Comparison of ENCODE assay signal across 25 mouse cellular contexts in the genomic region with DNA sequence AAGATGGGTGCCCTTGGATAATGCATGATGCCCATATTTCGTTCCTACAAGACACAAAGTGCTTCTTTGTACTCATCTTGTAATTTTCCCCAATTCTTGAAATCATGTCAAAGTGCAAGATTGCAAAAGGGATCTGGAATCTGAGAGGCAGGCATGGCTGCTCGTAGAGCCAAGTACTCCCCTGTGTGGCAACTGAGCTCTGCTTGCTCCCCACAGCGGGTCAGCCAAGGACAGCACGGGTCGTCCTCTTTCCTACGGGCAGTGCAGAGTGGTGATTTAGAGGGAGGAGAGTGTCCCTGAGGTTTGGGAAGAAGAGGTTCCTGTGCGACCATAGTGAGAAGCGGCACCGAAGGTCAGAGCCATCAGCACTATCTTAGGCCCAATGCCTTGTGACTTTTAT.
DNase-seq lines count a peak whose midpoint lies in the region; ATAC-seq and TF ChIP-seq lines count a peak whose summit lies in the region.
"Had no signal": no experiment of that assay in that cellular context is flagged by ENCODE, and none has a peak within 500 bp of the region (broad histone marks: within the 10 kb centered on the region; RNA-seq: fewer than 3 reads in every experiment).

No protein-coding gene starts in this region.

- no peak for TF ChIP-seq POLR2A in liver, adult 2 months (IDR thresholded peaks at IDR 0.05; ENCODE audit: extremely low read depth, insufficient read depth, low read length)
- no peak for TF ChIP-seq POLR2A in thymus, adult 2 months (IDR thresholded peaks at IDR 0.05; ENCODE audit: control insufficient read depth, extremely low read depth, insufficient read depth, low read length, poor library complexity)

- H3K27ac ChIP-seq in gastrocnemius, adult 2 months, result no peak overlapping the region
- no peak overlapping the region for H3K27ac ChIP-seq in liver, adult 2 months (replicated peaks; ENCODE audit: insufficient read depth, low read depth, low read length)
- no peak overlapping the region for H3K27ac ChIP-seq in liver, embryonic 11.5 days (ENCODE audit: low read depth, low read length)
- no peak overlapping the region for H3K27ac ChIP-seq in thymus, adult 2 months (ENCODE audit: control insufficient read depth, insufficient read depth, low read length)
- no peak overlapping the region for H3K27ac ChIP-seq in forebrain, embryonic 16.5 days (ENCODE audit: low read length)
- H3K27ac ChIP-seq: forebrain, embryonic 10.5 days; hindbrain, embryonic 13.5 days; intestine, embryonic 15.5 days; left cerebral cortex, adult 2 months; limb, embryonic 12.5 days; liver, embryonic 15.5 days; macrophage; midbrain, embryonic 10.5 days; stomach, embryonic 15.5 days had no signal

- H3K27me3 ChIP-seq in liver, adult 2 months (ENCODE audit: control insufficient read depth, insufficient read depth, low read length), result no peaks in the 10 kb centered on the region
- H3K27me3 ChIP-seq in liver, embryonic 11.5 days (replicated peaks; ENCODE audit: control insufficient read depth, insufficient read depth, low read length), result no peaks in the 10 kb centered on the region
- H3K27me3 ChIP-seq in thymus, adult 2 months (ENCODE audit: control insufficient read depth, insufficient read depth, low read length), result no peaks in the 10 kb centered on the region
- H3K27me3 ChIP-seq in forebrain, embryonic 16.5 days (replicated peaks; ENCODE audit: control insufficient read depth, insufficient read depth, low read length), result peaks cover 4% of the 10 kb centered on the region; the same call in 1 of the 2 replicates
- H3K27me3 ChIP-seq: intestine, embryonic 15.5 days; limb, embryonic 12.5 days; liver, embryonic 15.5 days; Patski; stomach, embryonic 15.5 days had no signal

- peak; percentile 38 for DNase-seq in gastrocnemius, adult 2 months
- DNase-seq in gastrocnemius, postnatal 4 days (ENCODE audit: low spot score in 2 of 2), result no peak
- peak; percentile 7 for DNase-seq in liver, adult 2 months (ENCODE audit: extremely low read depth, low read depth, low spot score)
- DNase-seq in liver, embryonic 11.5 days (ENCODE audit: low spot score), result no peak
- peak; percentile 73 for DNase-seq in adipocyte (ENCODE audit: low spot score)
- DNase-seq in adrenal gland, postnatal 36 days, result peak; percentile 56 to 81
- DNase-seq in thymus, adult 2 months, result no peak
- DNase-seq: cerebellum, adult 11 months; cerebellum, postnatal 25 days; embryo, embryonic 11 days; gastrocnemius, postnatal 10 days; heart, postnatal 14 days; kidney, postnatal 36 days had no signal

- WGBS in liver, adult 2 months, result 67% methylated on average over 9 of the region's 9 CpGs
- 83% methylated on average over 9 of the region's 9 CpGs for WGBS in liver, embryonic 11.5 days
- 88% methylated on average over 9 of the region's 9 CpGs for WGBS in thymus, adult 2 months
- WGBS in forebrain, embryonic 16.5 days, result 90% methylated on average over 9 of the region's 9 CpGs

- no peak for TF ChIP-seq CTCF in gastrocnemius, adult 2 months (IDR thresholded peaks at IDR 0.05)
- no peak for TF ChIP-seq CTCF in liver, adult 2 months (IDR thresholded peaks at IDR 0.05; ENCODE audit: low read depth, low read length)
- TF ChIP-seq CTCF in thymus, adult 2 months (IDR thresholded peaks at IDR 0.05; ENCODE audit: borderline replicate concordance, control insufficient read depth, extremely low read depth, insufficient read depth, low read length, poor library complexity), result no peak

- H3K4me1 ChIP-seq in liver, adult 2 months (ENCODE audit: control insufficient read depth, insufficient read depth, low read length), result no peaks in the 10 kb centered on the region
- no peaks in the 10 kb centered on the region for H3K4me1 ChIP-seq in liver, embryonic 11.5 days (replicated peaks; ENCODE audit: control insufficient read depth, insufficient read depth, low read length)
- no peaks in the 10 kb centered on the region for H3K4me1 ChIP-seq in thymus, adult 2 months (replicated peaks; ENCODE audit: control insufficient read depth, insufficient read depth, low read length)
- peaks cover 4% of the 10 kb centered on the region for H3K4me1 ChIP-seq in forebrain, embryonic 16.5 days (replicated peaks; ENCODE audit: control insufficient read depth, insufficient read depth, low read length)
- H3K4me1 ChIP-seq: intestine, embryonic 15.5 days; limb, embryonic 12.5 days; liver, embryonic 15.5 days had no signal

- ATAC-seq in liver, embryonic 11.5 days (replicated peaks; ENCODE audit: low FRiP score), result no peak
- ATAC-seq in forebrain, embryonic 16.5 days, result no peak
- ATAC-seq: CD4-positive, CD25-positive, alpha-beta regulatory T cell, adult 4 months; intestine, embryonic 15.5 days; Patski had no signal

- no peak overlapping the region for H3K4me2 ChIP-seq in liver, embryonic 11.5 days
- H3K4me2 ChIP-seq in forebrain, embryonic 16.5 days (ENCODE audit: low read length), result no peak overlapping the region
- H3K4me2 ChIP-seq: hindbrain, embryonic 13.5 days; intestine, embryonic 15.5 days; limb, embryonic 12.5 days; liver, embryonic 15.5 days; stomach, embryonic 15.5 days had no signal

- H3K9me3 ChIP-seq in liver, embryonic 11.5 days (ENCODE audit: control insufficient read depth, low read length), result no peaks in the 10 kb centered on the region
- no peaks in the 10 kb centered on the region; the same call in 1 of the 2 replicates for H3K9me3 ChIP-seq in forebrain, embryonic 16.5 days (ENCODE audit: control insufficient read depth, low read length)
- H3K9me3 ChIP-seq: intestine, embryonic 15.5 days; liver, embryonic 15.5 days; stomach, embryonic 15.5 days had no signal

- intact Hi-C loops in gastrocnemius, adult 2 months (cut with DNase I), result no loop called here

- H3K4me3 ChIP-seq in gastrocnemius, adult 2 months, result no peak overlapping the region
- no peak overlapping the region for H3K4me3 ChIP-seq in liver, adult 2 months (ENCODE audit: insufficient read depth, low read depth, low read length)
- H3K4me3 ChIP-seq in liver, embryonic 11.5 days (ENCODE audit: low read depth, low read length), result no peak overlapping the region
- no peak overlapping the region for H3K4me3 ChIP-seq in thymus, adult 2 months (ENCODE audit: control insufficient read depth, insufficient read depth, low read length)
- H3K4me3 ChIP-seq in forebrain, embryonic 16.5 days (replicated peaks; ENCODE audit: low read length), result no peak overlapping the region
- H3K4me3 ChIP-seq: forebrain, embryonic 10.5 days; hindbrain, embryonic 13.5 days; intestine, embryonic 15.5 days; left cerebral cortex, adult 2 months; limb, embryonic 12.5 days; liver, embryonic 15.5 days; midbrain, embryonic 10.5 days; stomach, embryonic 15.5 days had no signal

- no peak overlapping the region for H3K9ac ChIP-seq in liver, adult 2 months (ENCODE audit: low read depth, low read length)
- no peak overlapping the region for H3K9ac ChIP-seq in liver, embryonic 11.5 days (ENCODE audit: low read depth, low read length)
- no peak overlapping the region for H3K9ac ChIP-seq in forebrain, embryonic 16.5 days (replicated peaks; ENCODE audit: low read depth, low read length)
- H3K9ac ChIP-seq: hindbrain, embryonic 13.5 days; intestine, embryonic 15.5 days; limb, embryonic 12.5 days; liver, embryonic 15.5 days; stomach, embryonic 15.5 days had no signal

- no peaks in the 10 kb centered on the region for H3K36me3 ChIP-seq in liver, adult 2 months (ENCODE audit: control insufficient read depth, insufficient read depth, low read length)
- H3K36me3 ChIP-seq in liver, embryonic 11.5 days (ENCODE audit: control insufficient read depth, insufficient read depth, low read length), result no peaks in the 10 kb centered on the region
- H3K36me3 ChIP-seq in thymus, adult 2 months (ENCODE audit: control insufficient read depth, insufficient read depth, low read length), result no peaks in the 10 kb centered on the region
- H3K36me3 ChIP-seq in forebrain, embryonic 16.5 days (ENCODE audit: control insufficient read depth, insufficient read depth), result no peaks in the 10 kb centered on the region
- H3K36me3 ChIP-seq: hindbrain, embryonic 13.5 days; intestine, embryonic 15.5 days; limb, embryonic 12.5 days; liver, embryonic 15.5 days; stomach, embryonic 15.5 days had no signal

- no peaks in the 10 kb centered on the region for H3K79me2 ChIP-seq in liver, adult 2 months (ENCODE audit: control insufficient read depth, insufficient read depth, low read length)

Comparison
In these comparisons a context has a peak if more than half of its experiments do, and no peak if none do; other contexts are left out.
1. DNase-seq: peak in gastrocnemius, adult 2 months (single experiment), liver, adult 2 months (single experiment), adipocyte (single experiment) and adrenal gland, postnatal 36 days (2 of 2); none in gastrocnemius, postnatal 4 days (0 of 2), liver, embryonic 11.5 days (single experiment) and thymus, adult 2 months (single experiment).